Mouse (Mus musculus) cerebellum, adult 2 months (tissue): ENCODE measurements around the gene Polk. TPM values are rescaled to one million over a fixed set of nuclear protein-coding genes. Genes with fewer than 3 reads are reported as not detected.

Experiments
- DNase-seq, 2 experiments: peaks; one replicate each; pipeline ENCODE4 v3.0.0; 2021
- H3K27ac ChIP-seq: fragments of 200-500 bp; 2 replicates; pipeline ENCODE4 v1.5.1; 2012; ENCODE audit warnings: low read length, control low read depth, inconsistent platforms; ENCODE audit not compliant: insufficient read depth
- H3K27me3 ChIP-seq: fragments of 200-500 bp; 2 replicates; pipeline ENCODE4 v1.6.1; 2012; ENCODE audit warnings: inconsistent platforms, mild to moderate bottlenecking, low read length, moderate library complexity; ENCODE audit not compliant: control insufficient read depth, insufficient read depth
- H3K4me1 ChIP-seq: fragments of 200-500 bp; 2 replicates; pipeline ENCODE4 v1.6.1; 2011; ENCODE audit warnings: low read length; ENCODE audit not compliant: control insufficient read depth, insufficient read depth
- H3K4me3 ChIP-seq: fragments of 200-500 bp; replicated peaks from 2 replicates; pipeline ENCODE3; 2011; ENCODE audit warnings: mild to moderate bottlenecking, low read depth, low read length, control low read depth; ENCODE audit not compliant: insufficient read depth
- CTCF ChIP-seq: fragments of 200-500 bp; IDR thresholded peaks from 2 replicates; pipeline ENCODE4 v1.5.1; 2011; ENCODE audit warnings: low read depth, mild to moderate bottlenecking, control low read depth, low read length, moderate library complexity, borderline replicate concordance; ENCODE audit not compliant: insufficient read depth
- POLR2A ChIP-seq: fragments of 200-500 bp; IDR thresholded peaks from 2 replicates; pipeline ENCODE4 v1.6.1; 2011; ENCODE audit warnings: low read length, control low read depth, borderline replicate concordance; ENCODE audit not compliant: insufficient read depth
- WGBS: fragments of 180-500 bp; shearing (Covaris S2); methylation state at CpG from one replicate; pipeline ENCODE4 v1.1.7; 2018; 5-methylcytosine and 5-hydroxymethylcytosine counted together
- polyA plus RNA-seq: library from polyadenylated mRNA; depleted of rRNA; stranded (reverse); fragments of >200 nt; gene quantifications from 2 replicates; pipeline ENCODE4 v1.2.3, GENCODE M21; 2012

Gene Polk
- polyA plus RNA-seq, 1 experiment: 8.0 TPM

DNA sequence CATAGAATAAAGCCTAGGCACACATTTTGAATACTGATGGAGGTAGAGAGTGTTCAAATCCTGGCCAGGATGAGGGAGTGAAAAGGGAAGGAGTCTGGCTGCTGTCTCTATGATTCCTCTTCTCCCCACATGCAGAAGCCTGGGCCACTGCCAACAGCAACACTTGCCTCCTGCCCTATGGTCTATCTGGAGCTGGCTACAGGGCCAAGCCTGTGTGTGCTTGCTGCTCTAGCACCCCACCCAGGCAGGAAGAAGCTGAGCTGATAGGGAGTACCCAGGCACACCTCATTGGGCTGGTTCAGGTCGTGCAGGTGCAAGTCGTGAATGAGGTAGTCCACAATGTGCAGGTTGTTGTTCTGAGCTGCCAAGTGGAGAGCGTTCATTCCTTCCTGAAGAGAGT is 88.1 kb downstream of the Polk start:
- no peak overlapping the region for H3K27ac ChIP-seq
- WGBS: 83% methylated on average over 3 of the region's 3 CpGs
- no peaks in the 10 kb centered on the region for H3K27me3 ChIP-seq
- no peak for DNase-seq
- H3K4me3 ChIP-seq: no peak overlapping the region
- TF ChIP-seq CTCF: no peak
- TF ChIP-seq POLR2A: no peak
- H3K4me1 ChIP-seq: no peaks in the 10 kb centered on the region; the same call in 1 of the 2 replicates

DNA sequence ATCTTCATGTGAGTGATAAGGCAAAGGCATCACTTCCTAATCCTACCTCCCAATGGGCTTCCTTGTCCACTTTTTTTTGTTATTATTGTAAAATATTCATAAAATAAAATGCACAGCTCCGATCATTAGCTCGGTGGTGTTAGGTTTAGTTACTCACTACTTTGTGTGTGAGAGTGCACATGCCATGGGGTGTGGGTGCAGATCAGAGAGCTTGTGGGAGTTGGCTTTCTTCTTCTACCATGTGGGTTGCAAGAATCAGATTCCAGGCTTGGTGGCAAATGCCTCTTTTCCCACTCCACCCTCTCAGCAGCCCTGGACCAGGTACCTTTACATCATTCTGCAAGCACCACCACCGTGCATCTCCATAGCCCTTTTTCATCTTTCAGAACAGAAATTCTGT is 89.8 kb downstream of the Polk start:
- TF ChIP-seq POLR2A (no peak), CTCF (no peak)
- WGBS: 95% methylated on average over 3 of the region's 3 CpGs
- Histone ChIP-seq H3K4me1 (no peaks in the 10 kb centered on the region; the same call in 1 of the 2 replicates), H3K4me3 (no peak overlapping the region), H3K27ac (no peak overlapping the region), H3K27me3 (no peaks in the 10 kb centered on the region)
- no peak for DNase-seq

- 81% methylated on average over 11 of the region's 11 CpGs for WGBS
- Histone ChIP-seq H3K27me3 (no peaks in the 10 kb centered on the region), H3K4me1 (no peaks in the 10 kb centered on the region; the same call in 1 of the 2 replicates), H3K27ac (no peak overlapping the region), H3K4me3 (no peak overlapping the region)
- TF ChIP-seq POLR2A (no peak), CTCF (no peak)
- no peak for DNase-seq
Measured at GRCm38 (mm10) chr13:96451386-96452140, 90.8 kb downstream of the Polk start.

DNA sequence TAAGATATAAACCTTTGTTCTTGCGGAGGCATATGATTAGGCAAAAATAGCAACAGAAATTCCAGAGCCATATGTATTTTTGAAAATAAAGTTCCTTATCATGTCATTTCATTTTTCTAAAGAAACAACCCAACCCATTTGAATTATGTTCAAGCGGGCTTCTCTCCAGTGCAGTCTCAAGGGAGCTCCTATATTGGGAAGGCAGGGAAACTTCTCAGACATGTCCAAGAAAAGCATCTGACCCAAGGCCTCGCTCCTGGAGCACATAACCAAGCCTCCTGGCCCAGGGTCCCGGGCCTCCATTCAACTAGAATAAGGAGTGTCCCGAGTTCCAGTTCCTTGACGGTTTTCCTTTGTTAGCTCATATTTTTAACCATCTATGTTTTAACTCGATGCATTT is 91.5 kb downstream of the Polk start:
- no peak for DNase-seq
- TF ChIP-seq CTCF (no peak), POLR2A (no peak)
- no peaks in the 10 kb centered on the region; the same call in 1 of the 2 replicates for H3K4me1 ChIP-seq
- WGBS: 84% methylated on average over 7 of the region's 7 CpGs
- H3K27ac ChIP-seq: no peak overlapping the region
- H3K4me3 ChIP-seq: no peak overlapping the region
- H3K27me3 ChIP-seq: no peaks in the 10 kb centered on the region

DNA sequence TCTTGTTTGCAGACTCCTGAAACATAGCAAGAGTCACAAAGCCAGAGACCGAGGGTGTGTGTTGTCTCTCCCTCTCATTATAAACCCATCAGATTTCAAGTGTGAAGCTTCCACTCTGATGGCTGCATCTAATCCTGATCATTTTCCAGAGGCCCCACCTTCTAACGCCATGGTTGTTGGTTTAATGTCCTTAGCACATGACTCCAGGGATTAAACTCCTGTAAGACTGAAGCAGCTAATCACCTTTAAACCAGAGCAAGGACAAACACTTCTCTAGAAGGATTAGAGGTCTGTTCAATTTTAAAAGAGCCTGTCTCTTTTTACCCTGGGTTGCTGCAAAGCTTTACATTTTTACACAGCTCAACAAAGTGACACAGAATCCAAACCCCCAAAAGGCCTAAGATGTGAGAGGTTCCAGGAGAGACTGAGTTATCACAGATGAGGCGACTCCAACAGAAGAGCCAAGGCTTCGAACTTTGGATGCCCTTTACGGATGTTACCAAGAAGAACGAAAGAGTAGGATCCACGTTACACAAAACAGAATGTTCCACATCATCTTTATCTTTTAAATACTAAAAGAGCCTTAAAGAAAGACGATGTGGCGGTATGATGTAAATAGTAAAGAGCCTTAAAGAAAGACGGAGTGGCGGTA is 92.0 kb downstream of the Polk start:
- Histone ChIP-seq H3K4me1 (no peaks in the 10 kb centered on the region; the same call in 1 of the 2 replicates), H3K27me3 (no peaks in the 10 kb centered on the region), H3K4me3 (no peak overlapping the region), H3K27ac (no peak overlapping the region)
- 89% methylated on average over 11 of the region's 11 CpGs for WGBS
- no peak for DNase-seq
- no peak for TF ChIP-seq POLR2A
- TF ChIP-seq CTCF: no peak

DNA sequence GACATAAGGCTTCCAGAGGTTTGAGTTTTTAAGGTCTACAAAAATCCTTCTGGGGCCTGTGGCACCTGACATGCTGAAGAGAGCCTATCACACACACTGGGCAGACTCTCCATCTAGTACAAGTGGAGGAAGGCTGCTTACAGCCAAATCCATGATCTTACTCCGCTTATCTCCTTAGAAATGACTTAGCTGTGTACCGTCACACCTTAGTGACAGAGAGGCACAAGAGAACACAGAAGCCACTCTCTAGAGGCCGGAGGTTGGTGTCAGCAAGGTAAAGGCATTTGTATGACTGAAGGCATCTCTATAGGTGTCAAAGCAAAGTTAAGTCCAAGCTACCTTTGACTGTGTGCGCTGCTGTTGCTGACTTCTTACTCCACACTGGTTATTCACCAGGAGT is 101.9 kb downstream of the Polk start:
- no peak overlapping the region for H3K27ac ChIP-seq
- H3K4me3 ChIP-seq: no peak overlapping the region
- WGBS: 93% methylated on average over 4 of the region's 4 CpGs
- TF ChIP-seq CTCF (no peak), POLR2A (no peak)
- no peaks in the 10 kb centered on the region for H3K27me3 ChIP-seq
- no peak for DNase-seq
- no peaks in the 10 kb centered on the region; the same call in 1 of the 2 replicates for H3K4me1 ChIP-seq

DNA sequence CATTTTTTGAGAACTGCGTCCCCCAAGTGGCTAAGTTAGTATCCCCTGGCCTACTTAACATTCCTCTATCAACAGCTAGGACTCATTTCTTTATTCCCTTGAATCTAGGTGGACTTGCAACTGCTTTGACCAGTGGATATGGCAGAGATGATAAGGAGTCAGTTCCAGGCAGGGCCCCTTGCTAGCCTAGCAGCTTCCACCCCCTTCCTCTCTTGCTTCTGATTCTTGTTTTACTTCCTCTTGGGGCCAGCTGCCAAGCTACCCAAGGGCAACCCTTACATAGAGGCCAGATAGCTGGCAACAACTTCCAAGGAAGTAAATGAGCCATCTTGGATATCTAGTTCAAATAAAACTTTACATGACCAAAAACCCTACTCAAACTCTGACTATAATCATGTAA is 105.5 kb downstream of the Polk start:
- DNase-seq: no peak
- Histone ChIP-seq H3K27ac (no peak overlapping the region), H3K27me3 (no peaks in the 10 kb centered on the region), H3K4me1 (no peaks in the 10 kb centered on the region; the same call in 1 of the 2 replicates), H3K4me3 (no peak overlapping the region)
- WGBS: 97% methylated on average over 1 of the region's 1 CpGs
- no peak for TF ChIP-seq POLR2A
- no peak for TF ChIP-seq CTCF

DNA sequence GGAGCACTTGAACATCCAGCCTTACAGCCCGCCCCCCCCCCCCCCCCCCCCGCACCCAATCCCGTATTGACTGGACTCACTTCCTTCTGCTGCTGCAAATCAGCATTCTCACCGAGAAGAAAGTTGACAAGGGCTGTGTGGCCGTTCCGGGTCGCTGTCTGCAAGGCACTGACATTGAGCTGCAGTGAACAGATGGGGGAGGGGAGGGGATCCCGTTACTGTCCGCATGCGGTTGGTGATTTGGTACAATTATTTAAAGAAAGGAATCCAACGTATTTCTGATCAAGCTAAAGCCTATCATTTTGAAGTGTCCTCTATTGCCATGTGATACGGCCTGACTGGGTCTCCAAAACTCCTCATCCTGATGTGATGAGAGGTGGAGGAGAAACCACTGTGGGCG is 106.6 kb downstream of the Polk start:
- TF ChIP-seq POLR2A: no peak
- H3K4me3 ChIP-seq: no peak overlapping the region

More for the DNA sequence above, 106.6 kb downstream of the Polk start:
- no peak overlapping the region for H3K27ac ChIP-seq
- no peak for DNase-seq
- H3K27me3 ChIP-seq: no peaks in the 10 kb centered on the region
- H3K4me1 ChIP-seq: no peaks in the 10 kb centered on the region; the same call in 1 of the 2 replicates
- 38% methylated on average over 13 of the region's 13 CpGs for WGBS
